Mouse (Mus musculus): ENCODE results near the gene Tfcp2. TPM values are rescaled to one million over a fixed set of nuclear protein-coding genes. Genes with fewer than 3 reads are reported as not detected.

Tfcp2 gene
- total and polyA plus RNA-seq, 3 experiments = 5.3 to 7.8 (median 6.8) TPM

DNA sequence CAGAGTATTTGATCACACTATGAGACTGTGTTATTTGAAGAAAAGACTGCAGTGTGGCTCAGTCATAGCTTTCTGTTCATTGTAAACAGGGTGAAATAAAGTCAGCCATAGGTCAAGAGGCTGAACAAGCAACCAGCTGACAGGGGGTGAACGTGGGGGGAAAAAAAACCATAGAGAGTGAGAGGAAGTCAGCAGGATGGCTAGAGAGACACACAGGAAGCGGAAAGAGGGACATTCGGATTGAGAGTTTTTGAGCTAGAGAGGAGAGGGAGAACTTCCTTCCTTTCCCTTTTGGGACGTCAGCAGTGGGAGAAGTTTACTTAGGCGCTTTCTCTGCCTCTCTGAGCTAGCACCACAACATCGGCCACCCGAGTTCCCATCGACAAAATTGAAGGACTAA, 38.6 kb upstream of the Tfcp2 start:
- no peak for TF ChIP-seq CHD2 (IDR thresholded peaks at IDR 0.05; ENCODE audit: low read length)
- TF ChIP-seq ZNF384 (IDR thresholded peaks at IDR 0.05; ENCODE audit: low read depth, low read length) = no peak
- no peak for TF ChIP-seq RCOR1 (conservative IDR thresholded peaks at IDR 0.05; ENCODE audit: low read depth, low read length)
- TF ChIP-seq MXI1 (IDR thresholded peaks at IDR 0.05; ENCODE audit: low read depth, low read length) = no peak
- no peak for TF ChIP-seq E2F4 (IDR thresholded peaks at IDR 0.05; ENCODE audit: insufficient replicate concordance, low read depth, low read length)
- TF ChIP-seq ZC3H11A (IDR thresholded peaks at IDR 0.05; ENCODE audit: low read depth, low read length) = no peak
- TF ChIP-seq ZKSCAN1 (IDR thresholded peaks at IDR 0.05; ENCODE audit: borderline replicate concordance, low read depth, low read length) = no peak
- no peak for TF ChIP-seq POLR2AphosphoS2 (IDR thresholded peaks at IDR 0.05; ENCODE audit: low read depth, low read length)
- no peak overlapping the region for H3K4me3 ChIP-seq (replicated peaks in 1 of 3; ENCODE audit: low read depth in 2 of 3, low read length in 2 of 3, poor library complexity in 1 of 3)
- peaks cover 14 to 26% of the 10 kb centered on the region in 2 experiments for H3K36me3 ChIP-seq (replicated peaks in 1 of 2; ENCODE audit: control insufficient read depth in 1 of 2, insufficient read depth in 1 of 2, low read length in 1 of 2)
- no peak overlapping the region for H3K27ac ChIP-seq (ENCODE audit: insufficient read depth, low read depth)
- dilution Hi-C loops (cut with MboI; ENCODE audit: extremely low pct_ligation_motif_present, extremely low pct_unique_long_range_greater_than_20kb, low sequenced_read_pairs) (no loop called here), in situ Hi-C loops (cut with MboI; ENCODE audit: low pct_ligation_motif_present, low pct_unique_long_range_greater_than_20kb, low sequenced_read_pairs) (no loop called here)
- H3K9me3 ChIP-seq (replicated peaks; ENCODE audit: low read length) = no peaks in the 10 kb centered on the region
- no peak for DNase-seq (ENCODE audit: extremely low read depth)
- peaks cover 0 to 3% of the 10 kb centered on the region in 2 experiments; a peak in 1 of 4 replicates for H3K4me1 ChIP-seq (ENCODE audit: control insufficient read depth in 1 of 2, insufficient read depth in 2 of 2)
- H3K4me2 ChIP-seq (ENCODE audit: insufficient read depth, low read depth, poor library complexity, severe bottlenecking) = no peak overlapping the region
- no peaks in the 10 kb centered on the region for H3K79me2 ChIP-seq (replicated peaks; ENCODE audit: control insufficient read depth, extremely low read depth, insufficient read depth, poor library complexity, severe bottlenecking)
- H3K9ac ChIP-seq (ENCODE audit: insufficient read depth, low read depth) = no peak overlapping the region
- H3K27me3 ChIP-seq (replicated peaks) = no peaks in the 10 kb centered on the region

DNA sequence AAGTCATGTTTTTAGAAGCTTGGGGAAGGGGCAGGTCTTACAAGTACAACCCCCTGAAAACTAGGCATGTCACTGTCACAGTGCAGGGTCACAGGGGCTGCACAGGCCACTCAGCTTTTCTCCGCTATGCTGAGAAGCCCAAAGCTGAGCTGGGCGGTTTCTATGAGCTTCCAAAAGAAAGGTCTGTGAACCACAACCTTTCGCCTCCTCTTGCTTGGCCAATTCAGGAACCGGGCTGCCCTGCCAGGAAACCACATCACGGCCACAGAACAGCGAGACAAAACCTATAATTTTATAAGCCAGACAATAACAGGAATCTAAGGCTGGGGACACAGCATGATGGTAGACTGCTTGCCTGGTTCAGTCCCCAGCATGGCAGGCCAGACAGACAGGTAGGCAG, 36.5 kb upstream of the Tfcp2 start:
- DNase-seq (ENCODE audit: extremely low read depth) = no peak
- H3K4me3 ChIP-seq (replicated peaks in 1 of 3; ENCODE audit: low read depth in 2 of 3, low read length in 2 of 3, poor library complexity in 1 of 3) = no peak overlapping the region
- dilution Hi-C loops (cut with MboI; ENCODE audit: extremely low pct_ligation_motif_present, extremely low pct_unique_long_range_greater_than_20kb, low sequenced_read_pairs) = no loop called here

More for the DNA sequence above, 36.5 kb upstream of the Tfcp2 start:
- H3K4me1 ChIP-seq (ENCODE audit: control insufficient read depth in 1 of 2, insufficient read depth in 2 of 2) = no peaks in the 10 kb centered on the region
- H3K9me3 ChIP-seq (replicated peaks; ENCODE audit: low read length) = no peaks in the 10 kb centered on the region
- TF ChIP-seq MEF2A (IDR thresholded peaks at IDR 0.05; ENCODE audit: borderline replicate concordance, low read depth, low read length) (no peak), RCOR1 (conservative IDR thresholded peaks at IDR 0.05; ENCODE audit: low read depth, low read length) (no peak), POLR2AphosphoS2 (IDR thresholded peaks at IDR 0.05; ENCODE audit: low read depth, low read length) (no peak), ZMIZ1 (IDR thresholded peaks at IDR 0.05; ENCODE audit: low read depth, low read length) (no peak), ZKSCAN1 (IDR thresholded peaks at IDR 0.05; ENCODE audit: borderline replicate concordance, low read depth, low read length) (no peak), TCF12 (IDR thresholded peaks at IDR 0.05; ENCODE audit: low read depth, low read length) (no peak), RAD21 (IDR thresholded peaks at IDR 0.05; ENCODE audit: low read depth, low read length) (no peak), E2F4 (IDR thresholded peaks at IDR 0.05; ENCODE audit: insufficient replicate concordance, low read depth, low read length) (no peak), EP300 (IDR thresholded peaks at IDR 0.05; ENCODE audit: low read length) (no peak), MXI1 (IDR thresholded peaks at IDR 0.05; ENCODE audit: low read depth, low read length) (no peak), UBTF (IDR thresholded peaks at IDR 0.05; ENCODE audit: low read depth, low read length) (no peak), HCFC1 (IDR thresholded peaks at IDR 0.05; ENCODE audit: low read depth, low read length) (no peak), PAX5 (IDR thresholded peaks at IDR 0.05; ENCODE audit: low read length) (no peak), MAFK (IDR thresholded peaks at IDR 0.05; ENCODE audit: insufficient replicate concordance, low read length) (no peak), MYC (IDR thresholded peaks at IDR 0.05; ENCODE audit: low read depth, low read length) (no peak), MAX (IDR thresholded peaks at IDR 0.05; ENCODE audit: low read length) (no peak), NELFE (IDR thresholded peaks at IDR 0.05; ENCODE audit: low read depth, low read length) (no peak), ZC3H11A (IDR thresholded peaks at IDR 0.05; ENCODE audit: low read depth, low read length) (no peak)
- no peak overlapping the region for H3K4me2 ChIP-seq (ENCODE audit: insufficient read depth, low read depth, poor library complexity, severe bottlenecking)
- in situ Hi-C loops (cut with MboI; ENCODE audit: low pct_ligation_motif_present, low pct_unique_long_range_greater_than_20kb, low sequenced_read_pairs) = no loop called here
- H3K9ac ChIP-seq (ENCODE audit: insufficient read depth, low read depth) = no peak overlapping the region
- H3K79me2 ChIP-seq (replicated peaks; ENCODE audit: control insufficient read depth, extremely low read depth, insufficient read depth, poor library complexity, severe bottlenecking) = no peaks in the 10 kb centered on the region
- no peaks in the 10 kb centered on the region for H3K27me3 ChIP-seq (replicated peaks)
- peaks cover 15 to 29% of the 10 kb centered on the region in 2 experiments for H3K36me3 ChIP-seq (replicated peaks in 1 of 2; ENCODE audit: control insufficient read depth in 1 of 2, insufficient read depth in 1 of 2, low read length in 1 of 2)
- no peak overlapping the region for H3K27ac ChIP-seq (ENCODE audit: insufficient read depth, low read depth)
